Mouse (Mus musculus): ENCODE measurements at regions not wholly inside any gene's neighbourhood (a gene's known extent, or its start where the extent isn't known, plus 50 kb on each side); places are given as distances from the start of the nearest gene placed in this dataset.

- H3K36me3 ChIP-seq (ENCODE audit: control insufficient read depth, insufficient read depth, low read length), result no peaks in the 10 kb centered on the region
- H3K27me3 ChIP-seq (ENCODE audit: control insufficient read depth, insufficient read depth, low read length), result no peaks in the 10 kb centered on the region
- WGBS, result 13% methylated on average over 20 of the region's 20 CpGs
- no peak overlapping the region for H3K4me3 ChIP-seq (replicated peaks; ENCODE audit: low read length)
- no peaks in the 10 kb centered on the region for H3K9me3 ChIP-seq (ENCODE audit: control insufficient read depth, low read length)
- peaks cover 3% of the 10 kb centered on the region; the same call in 1 of the 2 replicates for H3K4me1 ChIP-seq (ENCODE audit: control insufficient read depth, insufficient read depth, low read length)
- H3K4me2 ChIP-seq (replicated peaks; ENCODE audit: low read depth, low read length, severe bottlenecking), result 0 out of 2 replicates have a peak overlapping the region, but pooled peaks have one; percentile 23
- H3K27ac ChIP-seq (replicated peaks; ENCODE audit: low read depth, low read length), result no peak overlapping the region
- DNase-seq (ENCODE audit: low spot score) (peak; percentile 68), ATAC-seq (ENCODE audit: low FRiP score, low read depth) (peak; percentile 81)
- H3K9ac ChIP-seq (ENCODE audit: low read depth, low read length, severe bottlenecking), result no peak overlapping the region
- no peak for TF ChIP-seq POLR2A (IDR thresholded peaks at IDR 0.05; ENCODE audit: borderline replicate concordance, extremely low read depth, insufficient read depth, insufficient read length)
Observed at GRCm38 (mm10) chr16:18696074-18696819, 66.5 kb upstream of the Sept5 start.

DNA sequence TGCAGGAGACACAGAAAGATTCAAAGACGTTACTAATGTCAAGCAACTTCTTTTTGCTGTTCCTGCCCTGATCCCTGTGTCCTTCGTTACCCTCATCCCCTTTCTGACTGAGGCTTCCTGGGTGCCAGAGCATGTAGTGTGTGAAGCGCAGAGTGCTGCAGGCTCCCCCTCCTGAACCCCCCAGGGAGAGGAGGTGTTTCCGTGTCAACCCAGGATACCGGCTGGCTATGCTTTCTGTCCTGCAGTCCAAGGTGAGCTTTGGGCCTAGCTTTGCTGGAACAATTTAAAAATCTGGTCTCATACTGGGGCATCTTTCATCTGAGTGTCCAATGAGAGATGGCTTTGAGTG, 67.0 kb upstream of the Sept5 start:
- Histone ChIP-seq H3K4me1 (ENCODE audit: control insufficient read depth, insufficient read depth, low read length) (peaks cover 3% of the 10 kb centered on the region; the same call in 1 of the 2 replicates), H3K9me3 (ENCODE audit: control insufficient read depth, low read length) (no peaks in the 10 kb centered on the region), H3K36me3 (ENCODE audit: control insufficient read depth, insufficient read depth, low read length) (no peaks in the 10 kb centered on the region), H3K4me3 (replicated peaks; ENCODE audit: low read length) (no peak overlapping the region), H3K27me3 (ENCODE audit: control insufficient read depth, insufficient read depth, low read length) (no peaks in the 10 kb centered on the region), H3K9ac (ENCODE audit: low read depth, low read length, severe bottlenecking) (no peak overlapping the region), H3K27ac (replicated peaks; ENCODE audit: low read depth, low read length) (no peak overlapping the region), H3K4me2 (replicated peaks; ENCODE audit: low read depth, low read length, severe bottlenecking) (no peak overlapping the region)
- 60% methylated on average over 5 of the region's 5 CpGs for WGBS
- DNase-seq (ENCODE audit: low spot score) (no peak), ATAC-seq (ENCODE audit: low FRiP score, low read depth) (no peak)
- no peak for TF ChIP-seq POLR2A (IDR thresholded peaks at IDR 0.05; ENCODE audit: borderline replicate concordance, extremely low read depth, insufficient read depth, insufficient read length)

DNA sequence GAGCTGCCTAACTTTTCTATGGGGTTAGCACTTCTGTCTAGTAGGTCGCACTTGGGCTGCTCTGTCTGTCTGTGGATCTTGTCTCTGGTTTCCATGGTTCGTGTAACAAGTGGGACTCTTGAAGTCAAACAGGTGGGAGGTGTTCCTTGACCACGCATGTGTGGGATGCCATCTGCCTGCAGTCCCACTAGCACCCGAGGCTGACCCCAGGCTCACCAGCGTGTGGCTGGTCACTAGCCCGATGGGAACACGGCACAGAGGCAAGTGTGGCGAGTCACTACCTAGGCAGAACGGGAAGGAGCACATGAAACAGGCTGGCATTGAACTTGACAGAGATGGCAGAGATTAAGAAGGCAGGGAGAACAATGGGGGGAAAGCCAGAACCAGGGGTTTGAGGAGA, 72.5 kb upstream of the Cldn5 start:
- no peak for TF ChIP-seq POLR2A (IDR thresholded peaks at IDR 0.05; ENCODE audit: borderline replicate concordance, extremely low read depth, insufficient read depth, insufficient read length)
- ATAC-seq (ENCODE audit: low FRiP score, low read depth), result no peak

GRCm38 (mm10) chr16:18705028-18705648, 71.5 kb upstream of the Cldn5 start:
- no peak overlapping the region for H3K4me3 ChIP-seq (replicated peaks; ENCODE audit: low read length)
- DNase-seq (ENCODE audit: low spot score) (peak; percentile 21), ATAC-seq (ENCODE audit: low FRiP score, low read depth) (no peak)
- no peak for TF ChIP-seq POLR2A (IDR thresholded peaks at IDR 0.05; ENCODE audit: borderline replicate concordance, extremely low read depth, insufficient read depth, insufficient read length)
- H3K36me3 ChIP-seq (ENCODE audit: control insufficient read depth, insufficient read depth, low read length), result no peaks in the 10 kb centered on the region
- H3K4me2 ChIP-seq (replicated peaks; ENCODE audit: low read depth, low read length, severe bottlenecking), result no peak overlapping the region
- WGBS, result 46% methylated on average over 9 of the region's 9 CpGs
- H3K9ac ChIP-seq (ENCODE audit: low read depth, low read length, severe bottlenecking), result no peak overlapping the region
- H3K27ac ChIP-seq (replicated peaks; ENCODE audit: low read depth, low read length), result no peak overlapping the region
- H3K9me3 ChIP-seq (ENCODE audit: control insufficient read depth, low read length), result no peaks in the 10 kb centered on the region
- H3K27me3 ChIP-seq (ENCODE audit: control insufficient read depth, insufficient read depth, low read length), result no peaks in the 10 kb centered on the region
- H3K4me1 ChIP-seq (ENCODE audit: control insufficient read depth, insufficient read depth, low read length), result no peaks in the 10 kb centered on the region

More for the DNA sequence above, 72.5 kb upstream of the Cldn5 start:
- Histone ChIP-seq H3K9me3 (ENCODE audit: control insufficient read depth, low read length) (no peaks in the 10 kb centered on the region), H3K36me3 (ENCODE audit: control insufficient read depth, insufficient read depth, low read length) (no peaks in the 10 kb centered on the region), H3K9ac (ENCODE audit: low read depth, low read length, severe bottlenecking) (no peak overlapping the region), H3K4me2 (replicated peaks; ENCODE audit: low read depth, low read length, severe bottlenecking) (no peak overlapping the region), H3K4me1 (ENCODE audit: control insufficient read depth, insufficient read depth, low read length) (no peaks in the 10 kb centered on the region), H3K4me3 (replicated peaks; ENCODE audit: low read length) (no peak overlapping the region), H3K27ac (replicated peaks; ENCODE audit: low read depth, low read length) (no peak overlapping the region), H3K27me3 (ENCODE audit: control insufficient read depth, insufficient read depth, low read length) (no peaks in the 10 kb centered on the region)
- no peak for DNase-seq (ENCODE audit: low spot score)
- WGBS, result 63% methylated on average over 9 of the region's 9 CpGs

DNA sequence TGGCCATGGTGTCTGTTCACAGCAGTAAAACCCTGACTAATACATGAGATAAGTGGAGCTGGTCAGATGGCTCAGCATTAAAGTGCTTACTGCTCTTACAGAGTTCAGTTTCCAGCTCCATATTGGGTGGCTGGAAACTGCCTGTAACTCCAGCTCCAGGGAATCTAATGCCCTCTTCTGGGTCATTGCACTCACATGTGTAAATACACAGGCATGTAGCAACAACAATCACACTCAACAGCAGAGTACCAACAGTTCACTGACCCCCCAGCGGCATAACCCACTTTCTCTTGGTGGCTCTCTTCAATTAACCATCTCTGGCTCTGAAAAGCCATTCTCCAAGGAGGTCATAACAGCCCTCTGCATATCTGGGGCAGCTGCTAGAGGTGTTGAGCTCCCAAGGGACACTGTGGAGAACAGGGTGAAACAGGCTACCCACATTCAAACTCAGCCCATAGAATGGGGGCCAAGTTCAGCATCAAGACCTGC, 65.0 kb upstream of the Cldn5 start:
- Histone ChIP-seq H3K36me3 (ENCODE audit: control insufficient read depth, insufficient read depth, low read length) (no peaks in the 10 kb centered on the region), H3K4me1 (ENCODE audit: control insufficient read depth, insufficient read depth, low read length) (no peaks in the 10 kb centered on the region), H3K27me3 (ENCODE audit: control insufficient read depth, insufficient read depth, low read length) (no peaks in the 10 kb centered on the region), H3K9me3 (ENCODE audit: control insufficient read depth, low read length) (no peaks in the 10 kb centered on the region), H3K4me3 (replicated peaks; ENCODE audit: low read length) (no peak overlapping the region), H3K4me2 (replicated peaks; ENCODE audit: low read depth, low read length, severe bottlenecking) (no peak overlapping the region), H3K9ac (ENCODE audit: low read depth, low read length, severe bottlenecking) (no peak overlapping the region), H3K27ac (replicated peaks; ENCODE audit: low read depth, low read length) (no peak overlapping the region)
- DNase-seq (ENCODE audit: low spot score), result no peak
- no peak for ATAC-seq (ENCODE audit: low FRiP score, low read depth)
- WGBS, result 95% methylated on average over 1 of the region's 1 CpGs
- TF ChIP-seq POLR2A (IDR thresholded peaks at IDR 0.05; ENCODE audit: borderline replicate concordance, extremely low read depth, insufficient read depth, insufficient read length), result no peak
